Mouse (Mus musculus): ENCODE measurements around the gene Olfr716. TPM values are rescaled to one million over a fixed set of nuclear protein-coding genes. Genes with fewer than 3 reads are reported as not detected.
"Not testable (repeated sequence)": the region's sequence is repeated elsewhere in the genome, so short reads cannot be mapped to it uniquely, and the experiment has no call there.

Gene Olfr716
- not detected in 2 replicates for polyA plus RNA-seq (2012; rRNA removed)

DNA sequence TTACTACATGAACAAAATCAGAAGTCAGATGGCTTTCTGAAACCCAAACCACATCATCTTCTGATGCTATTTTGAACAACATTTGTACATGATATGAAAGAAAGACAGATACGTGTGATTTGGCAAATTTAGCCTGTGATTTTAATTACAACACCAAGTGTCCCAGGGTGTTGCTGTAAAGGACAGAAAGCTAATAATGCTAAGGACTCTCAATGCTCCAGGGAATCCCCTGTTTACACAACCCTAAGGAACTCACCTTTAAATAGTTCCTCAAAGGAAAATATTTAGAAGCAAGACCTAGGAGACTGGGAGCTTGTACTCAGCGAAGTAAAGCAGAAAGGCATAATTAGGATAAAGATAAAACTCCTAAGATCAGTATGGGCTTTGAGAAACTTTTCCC, at the start of gene Olfr716:
TSS of gene Olfr716 (plus strand) at position 301 of the 400 bp plus-strand sequence.
- H3K27me3 ChIP-seq (ENCODE audit: control insufficient read depth, insufficient read depth, low read length); H3K27ac ChIP-seq (ENCODE audit: insufficient read depth, low read length); H3K4me1 ChIP-seq (ENCODE audit: control insufficient read depth, insufficient read depth, low read length); DNase-seq; H3K4me3 ChIP-seq (replicated peaks; ENCODE audit: insufficient read depth, low read depth, low read length): not testable (repeated sequence)
- WGBS, result 60% methylated on average over 2 of the region's 2 CpGs

DNA sequence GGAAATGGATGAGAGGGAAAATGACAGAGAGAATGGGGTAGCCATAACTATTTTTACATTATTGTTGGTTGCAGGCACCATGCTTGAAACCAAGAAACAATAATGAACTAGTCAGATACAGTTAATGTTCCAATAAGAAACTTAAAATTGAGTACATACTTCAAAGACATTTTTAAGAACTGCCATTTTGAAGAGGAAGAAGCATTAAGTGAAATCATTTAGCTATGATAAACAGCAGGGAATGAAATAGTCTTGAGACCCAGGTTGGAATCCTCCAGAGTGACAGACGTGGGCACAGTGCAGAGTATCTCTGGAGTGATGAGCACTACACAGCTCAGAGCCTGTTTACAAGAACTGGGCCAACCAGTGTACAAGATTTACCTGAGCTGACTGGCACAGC, 45.2 kb upstream of the Olfr716 start, which contains the start of gene Olfr17:
TSS of gene Olfr17 (plus strand) at position 301 of the 400 bp plus-strand sequence.
- H3K27me3 ChIP-seq (ENCODE audit: control insufficient read depth, insufficient read depth, low read length), result no peaks in the 10 kb centered on the region
- WGBS, result 38% methylated on average over 1 of the region's 1 CpGs
- H3K4me3 ChIP-seq (replicated peaks; ENCODE audit: insufficient read depth, low read depth, low read length), result no peak within 1 kb of the TSS
- TF ChIP-seq CTCF (IDR thresholded peaks at IDR 0.05; ENCODE audit: borderline replicate concordance, insufficient read depth, low read depth, low read length) (no peak), POLR2A (IDR thresholded peaks at IDR 0.05; ENCODE audit: borderline replicate concordance, insufficient read depth, low read length) (no peak)
- no peaks in the 10 kb centered on the region for H3K4me1 ChIP-seq (ENCODE audit: control insufficient read depth, insufficient read depth, low read length)
- DNase-seq, result no peak
- H3K27ac ChIP-seq (ENCODE audit: insufficient read depth, low read length), result no peak within 1 kb of the TSS

DNA sequence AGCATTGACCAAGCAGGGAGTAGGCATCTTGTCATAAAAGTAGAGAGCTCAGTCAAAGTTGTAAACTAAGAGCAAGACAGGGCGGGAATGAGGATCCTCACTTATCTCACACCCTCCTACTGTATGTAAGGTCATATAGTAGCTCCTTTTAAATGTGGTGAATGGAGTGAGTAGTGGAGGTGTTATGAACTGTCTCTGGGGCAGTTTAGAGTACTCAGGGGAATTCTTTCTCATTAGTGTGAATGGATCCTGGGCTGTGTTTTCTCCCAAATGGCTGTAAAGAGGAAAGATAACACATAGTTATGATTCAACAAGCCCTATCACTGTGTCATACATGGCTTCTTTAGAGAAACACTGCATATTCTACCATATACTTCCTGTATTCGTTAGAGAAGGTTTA, 27.9 kb upstream of the Olfr716 start, which contains the start of gene Olfr715b:
TSS of gene Olfr715b (minus strand) at position 101 of the 400 bp plus-strand sequence.
- WGBS, result 73% methylated on average over 2 of the region's 2 CpGs
- not testable (repeated sequence) for H3K27me3 ChIP-seq (ENCODE audit: control insufficient read depth, insufficient read depth, low read length); H3K27ac ChIP-seq (ENCODE audit: insufficient read depth, low read length); DNase-seq; H3K4me3 ChIP-seq (replicated peaks; ENCODE audit: insufficient read depth, low read depth, low read length); H3K4me1 ChIP-seq (ENCODE audit: control insufficient read depth, insufficient read depth, low read length)

GRCm38 (mm10) chr7:107130983-107131382, 7.1 kb upstream of the Olfr716 start, which contains the start of gene Olfr715:
TSS of gene Olfr715 (minus strand) at chr7:107131083.
- not testable (repeated sequence) for H3K4me1 ChIP-seq (ENCODE audit: control insufficient read depth, insufficient read depth, low read length); DNase-seq; H3K27me3 ChIP-seq (ENCODE audit: control insufficient read depth, insufficient read depth, low read length); H3K4me3 ChIP-seq (replicated peaks; ENCODE audit: insufficient read depth, low read depth, low read length); H3K27ac ChIP-seq (ENCODE audit: insufficient read depth, low read length)
- 88% methylated on average over 3 of the region's 3 CpGs for WGBS

- no peak within 1 kb of the TSS for H3K4me3 ChIP-seq (replicated peaks; ENCODE audit: insufficient read depth, low read depth, low read length)
- 86% methylated on average over 10 of the region's 10 CpGs for WGBS
- TF ChIP-seq POLR2A (IDR thresholded peaks at IDR 0.05; ENCODE audit: borderline replicate concordance, insufficient read depth, low read length), result no peak
- TF ChIP-seq CTCF (IDR thresholded peaks at IDR 0.05; ENCODE audit: borderline replicate concordance, insufficient read depth, low read depth, low read length), result no peak
- H3K4me1 ChIP-seq (ENCODE audit: control insufficient read depth, insufficient read depth, low read length), result no peaks in the 10 kb centered on the region
- no peak within 1 kb of the TSS for H3K27ac ChIP-seq (ENCODE audit: insufficient read depth, low read length)
- no peaks in the 10 kb centered on the region for H3K27me3 ChIP-seq (ENCODE audit: control insufficient read depth, insufficient read depth, low read length)
- no peak for DNase-seq
Observed at GRCm38 (mm10) chr7:107166690-107167089, 28.6 kb downstream of the Olfr716 start, which contains the start of gene Nlrp14. TSS of gene Nlrp14 (plus strand) at chr7:107166990.

GRCm38 (mm10) chr7:107180406-107180805, 42.3 kb downstream of the Olfr716 start:
- no peak for DNase-seq
- Histone ChIP-seq H3K27me3 (ENCODE audit: control insufficient read depth, insufficient read depth, low read length) (no peaks in the 10 kb centered on the region), H3K4me1 (ENCODE audit: control insufficient read depth, insufficient read depth, low read length) (no peaks in the 10 kb centered on the region), H3K4me3 (replicated peaks; ENCODE audit: insufficient read depth, low read depth, low read length) (no peak overlapping the region), H3K27ac (ENCODE audit: insufficient read depth, low read length) (no peak overlapping the region)
- no peak for TF ChIP-seq CTCF (IDR thresholded peaks at IDR 0.05; ENCODE audit: borderline replicate concordance, insufficient read depth, low read depth, low read length)
- TF ChIP-seq POLR2A (IDR thresholded peaks at IDR 0.05; ENCODE audit: borderline replicate concordance, insufficient read depth, low read length), result no peak
- 38% methylated on average over 2 of the region's 2 CpGs for WGBS

Other genes starting within 250 kb of the Olfr716 start
- gene Olfr707, start 237.1 kb upstream of the Olfr716 start, polyA plus RNA-seq (2012; rRNA removed), result not detected in 2 replicates
- not detected in 2 replicates for gene Olfr1532-ps1, start 230.3 kb upstream of the Olfr716 start, polyA plus RNA-seq (2012; rRNA removed)
- gene Olfr709-ps1, start 206.1 kb upstream of the Olfr716 start, polyA plus RNA-seq (2012; rRNA removed), result not detected in 2 replicates
- gene Olfr710, start 190.0 kb upstream of the Olfr716 start, polyA plus RNA-seq (2012; rRNA removed), result not detected in 2 replicates
- gene Olfr6, start 174.4 kb upstream of the Olfr716 start, polyA plus RNA-seq (2012; rRNA removed), result not detected in 2 replicates
- not detected in 2 replicates for gene Olfr711, start 162.9 kb upstream of the Olfr716 start, polyA plus RNA-seq (2012; rRNA removed)
- gene Olfr2, start 132.3 kb upstream of the Olfr716 start, polyA plus RNA-seq (2012; rRNA removed), result not detected in 2 replicates
- not detected in 2 replicates for gene Olfr713, start 107.2 kb upstream of the Olfr716 start, polyA plus RNA-seq (2012; rRNA removed)
- gene Olfr714, start 67.3 kb upstream of the Olfr716 start, polyA plus RNA-seq (2012; rRNA removed), result not detected in 2 replicates
- gene Olfr17, start 45.1 kb upstream of the Olfr716 start, polyA plus RNA-seq (2012; rRNA removed), result not detected in 2 replicates
- gene Olfr715b, start 28.0 kb upstream of the Olfr716 start, polyA plus RNA-seq (2012; rRNA removed), result not detected in 2 replicates
- gene Olfr715, start 7.2 kb upstream of the Olfr716 start, polyA plus RNA-seq (2012; rRNA removed), result not detected in 2 replicates
- gene Nlrp14, start 28.7 kb downstream of the Olfr716 start, polyA plus RNA-seq (2012; rRNA removed), result not detected in 2 replicates
- gene Rbmxl2, start 71.1 kb downstream of the Olfr716 start, polyA plus RNA-seq (2012; rRNA removed), result not detected in 2 replicates
- 39.6 and 43.1 TPM in 2 replicates for gene Syt9, start 232.4 kb downstream of the Olfr716 start, polyA plus RNA-seq (2012; rRNA removed)